Mouse (Mus musculus): ENCODE results near the gene Ano2. TPM values are rescaled to one million over a fixed set of nuclear protein-coding genes. Genes with fewer than 3 reads are reported as not detected.

Ano2 gene
- total and polyA plus RNA-seq, 3 experiments = not detected

DNA sequence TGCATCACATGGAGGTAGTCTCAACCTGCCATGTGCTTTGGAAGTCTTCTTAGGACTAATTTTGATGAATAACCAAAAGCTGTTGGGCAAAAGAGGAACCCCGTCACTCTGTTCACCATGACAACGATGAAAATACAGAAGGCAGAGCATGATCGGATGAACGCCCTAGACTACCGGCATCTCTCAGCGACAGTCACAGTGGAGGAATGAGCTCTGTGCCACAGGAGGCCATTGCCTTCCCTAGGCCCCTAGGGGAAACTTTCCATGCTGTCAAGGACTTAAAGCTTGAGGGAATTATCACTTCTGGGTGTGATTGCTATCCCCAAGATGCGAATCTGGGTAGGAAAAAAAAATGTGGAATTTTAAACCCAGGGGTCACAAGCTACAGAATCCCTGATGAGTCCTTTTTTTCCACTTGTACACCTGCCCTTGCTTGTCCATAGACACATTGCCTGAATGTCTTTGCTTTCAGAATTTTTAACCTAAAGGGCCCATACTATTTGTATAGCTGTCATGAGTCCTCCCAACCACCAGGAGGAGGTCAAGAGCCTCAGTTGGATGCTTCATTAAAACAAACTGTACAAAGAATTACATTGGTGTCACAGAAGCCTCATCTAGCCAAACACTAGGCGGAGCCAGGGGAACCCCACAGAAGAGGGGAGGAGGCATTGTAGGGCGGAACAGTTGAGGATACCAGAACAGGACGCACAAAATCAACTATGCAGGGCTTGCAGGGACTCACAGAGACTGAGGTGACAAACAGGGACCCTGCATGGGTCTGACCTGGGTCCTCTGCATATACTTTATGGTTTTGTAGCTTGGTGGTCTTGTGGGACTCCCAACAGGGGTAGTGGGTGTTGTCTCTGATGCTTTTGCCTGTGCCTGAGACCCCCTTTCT, 53.2 kb downstream of the Ano2 start:
- Histone ChIP-seq H3K36me3 (replicated peaks in 1 of 2; ENCODE audit: control insufficient read depth in 1 of 2, insufficient read depth in 1 of 2, low read length in 1 of 2) (no peaks in the 10 kb centered on the region), H3K27ac (ENCODE audit: insufficient read depth, low read depth) (no peak overlapping the region), H3K79me2 (replicated peaks; ENCODE audit: control insufficient read depth, extremely low read depth, insufficient read depth, poor library complexity, severe bottlenecking) (no peaks in the 10 kb centered on the region), H3K9ac (ENCODE audit: insufficient read depth, low read depth) (no peak overlapping the region), H3K4me2 (ENCODE audit: insufficient read depth, low read depth, poor library complexity, severe bottlenecking) (no peak overlapping the region), H3K4me1 (ENCODE audit: control insufficient read depth in 1 of 2, insufficient read depth in 2 of 2) (peaks cover 0 to 6% of the 10 kb centered on the region in 2 experiments; a peak in 2 of 4 replicates), H3K27me3 (replicated peaks) (peaks cover 87% of the 10 kb centered on the region), H3K9me3 (replicated peaks; ENCODE audit: low read length) (no peaks in the 10 kb centered on the region), H3K4me3 (replicated peaks in 1 of 3; ENCODE audit: low read depth in 2 of 3, low read length in 2 of 3, poor library complexity in 1 of 3) (no peak overlapping the region)
- dilution Hi-C loops (cut with MboI; ENCODE audit: extremely low pct_ligation_motif_present, extremely low pct_unique_long_range_greater_than_20kb, low sequenced_read_pairs) (no loop called here), in situ Hi-C loops (cut with MboI; ENCODE audit: low pct_ligation_motif_present, low pct_unique_long_range_greater_than_20kb, low sequenced_read_pairs) (no loop called here)
- DNase-seq (ENCODE audit: extremely low read depth) = peak; percentile 17
- TF ChIP-seq NELFE (IDR thresholded peaks at IDR 0.05; ENCODE audit: low read depth, low read length) (no peak), MAZ (IDR thresholded peaks at IDR 0.05; ENCODE audit: low read depth, low read length) (no peak), PAX5 (IDR thresholded peaks at IDR 0.05; ENCODE audit: low read length) (no peak), ZNF384 (IDR thresholded peaks at IDR 0.05; ENCODE audit: low read depth, low read length) (no peak), SIN3A (IDR thresholded peaks at IDR 0.05; ENCODE audit: low read length) (no peak), IRF4 (IDR thresholded peaks at IDR 0.05; ENCODE audit: low read depth, low read length) (no peak), NRF1 (IDR thresholded peaks at IDR 0.05; ENCODE audit: low read depth, low read length) (no peak), EP300 (IDR thresholded peaks at IDR 0.05; ENCODE audit: low read length) (no peak), SMC3 (IDR thresholded peaks at IDR 0.05; ENCODE audit: low read depth, low read length) (peak; percentile 47), MYC (IDR thresholded peaks at IDR 0.05; ENCODE audit: low read depth, low read length) (no peak), HCFC1 (IDR thresholded peaks at IDR 0.05; ENCODE audit: low read depth, low read length) (peak; percentile 30; the same call in 1 of the 2 replicates), ZC3H11A (IDR thresholded peaks at IDR 0.05; ENCODE audit: low read depth, low read length) (no peak), KAT2A (IDR thresholded peaks at IDR 0.05; ENCODE audit: insufficient replicate concordance, low read length) (no peak), USF1 (IDR thresholded peaks at IDR 0.05; ENCODE audit: low read depth, low read length) (no peak), JUN (IDR thresholded peaks at IDR 0.05; ENCODE audit: insufficient read depth, low read depth, low read length) (no peak), MAX (IDR thresholded peaks at IDR 0.05; ENCODE audit: low read length) (no peak), CTCF (conservative IDR thresholded peaks at IDR 0.05 in 1 of 2, IDR thresholded peaks at IDR 0.05 in 1 of 2; ENCODE audit: low read depth in 2 of 2, low read length in 2 of 2) (peak; percentile 21 to 70; a peak in 2 of 4 replicates), RCOR1 (conservative IDR thresholded peaks at IDR 0.05; ENCODE audit: low read depth, low read length) (no peak), RAD21 (IDR thresholded peaks at IDR 0.05; ENCODE audit: low read depth, low read length) (peak; percentile 31), CHD1 (IDR thresholded peaks at IDR 0.05; ENCODE audit: low read depth, low read length) (no peak), JUND (conservative IDR thresholded peaks at IDR 0.05; ENCODE audit: low read depth, low read length) (no peak)
